Mouse (Mus musculus) lung, embryonic 14.5 days (tissue): ENCODE measurements at regions not wholly inside any gene's neighbourhood (a gene's known extent, or its start where the extent isn't known, plus 50 kb on each side); places are given as distances from the start of the nearest gene placed in this dataset.

ENCODE experiments used
- ATAC-seq: fragments of 200-750 bp; cut with Nextera tagmentation; 2 replicates; pipeline ENCODE4 v1.8.0; 2017; ENCODE audit warnings: mild to moderate bottlenecking, moderate TSS enrichment, moderate library complexity; ENCODE audit not compliant: insufficient read depth
- DNase-seq: peaks from one replicate; pipeline ENCODE4 v3.0.0-alpha.2; 2015
- H3K27ac ChIP-seq: fragments of 300-500 bp; sonication (generic); 2 replicates; pipeline ENCODE4 v1.5.1; 2014; ENCODE audit warnings: low read depth, mild to moderate bottlenecking, moderate library complexity
- H3K27me3 ChIP-seq: fragments of 300-500 bp; sonication (generic); 2 replicates; pipeline ENCODE4 v1.6.1; 2014; ENCODE audit warnings: low read length, control low read depth; ENCODE audit not compliant: insufficient read depth
- H3K36me3 ChIP-seq: fragments of 300-500 bp; sonication (generic); 2 replicates; pipeline ENCODE4 v1.6.1; 2014; ENCODE audit warnings: control low read depth; ENCODE audit not compliant: insufficient read depth
- H3K4me1 ChIP-seq: fragments of 300-500 bp; sonication (generic); 2 replicates; pipeline ENCODE4 v1.6.1; 2014; ENCODE audit warnings: antibody characterized with exemption, control low read depth; ENCODE audit not compliant: insufficient read depth
- H3K4me2 ChIP-seq: fragments of 300-500 bp; sonication (generic); 2 replicates; pipeline ENCODE4 v1.6.1; 2014; ENCODE audit warnings: mild to moderate bottlenecking
- H3K4me3 ChIP-seq: fragments of 300-500 bp; sonication (generic); 2 replicates; pipeline ENCODE4 v1.5.1; 2014; ENCODE audit warnings: low read depth, low read length
- H3K9ac ChIP-seq: fragments of 300-500 bp; sonication (generic); 2 replicates; pipeline ENCODE4 v1.6.1; 2014
- H3K9me3 ChIP-seq: fragments of 300-500 bp; sonication (generic); 2 replicates; pipeline ENCODE4 v1.6.1; 2016; ENCODE audit warnings: low read depth, low read length, control low read depth
- CTCF ChIP-seq: IDR thresholded peaks from 2 replicates; pipeline ENCODE4 v1.5.1; 2016; ENCODE audit warnings: antibody characterized with exemption, low read depth
- WGBS: fragments of 180-500 bp; shearing (Covaris S2); extraction: QIAGEN DNeasy Blood & Tissue Kit; methylation state at CpG from one replicate; pipeline ENCODE4 v1.1.7; 2014; 5-methylcytosine and 5-hydroxymethylcytosine counted together

- no peak for ATAC-seq
- no peaks in the 10 kb centered on the region for H3K27me3 ChIP-seq
- H3K4me2 ChIP-seq, result no peak overlapping the region
- no peak for TF ChIP-seq CTCF
- no peaks in the 10 kb centered on the region; the same call in 1 of the 2 replicates for H3K36me3 ChIP-seq
- H3K9ac ChIP-seq, result no peak overlapping the region
- WGBS, result 66% methylated on average over 2 of the region's 2 CpGs
- DNase-seq, result no peak
- no peak overlapping the region for H3K27ac ChIP-seq
- H3K9me3 ChIP-seq, result no peaks in the 10 kb centered on the region
- no peak overlapping the region for H3K4me3 ChIP-seq
- no peaks in the 10 kb centered on the region for H3K4me1 ChIP-seq
Measured at GRCm38 (mm10) chr15:62181454-62181910, 1258.7 kb upstream of the A1bg start.

DNA sequence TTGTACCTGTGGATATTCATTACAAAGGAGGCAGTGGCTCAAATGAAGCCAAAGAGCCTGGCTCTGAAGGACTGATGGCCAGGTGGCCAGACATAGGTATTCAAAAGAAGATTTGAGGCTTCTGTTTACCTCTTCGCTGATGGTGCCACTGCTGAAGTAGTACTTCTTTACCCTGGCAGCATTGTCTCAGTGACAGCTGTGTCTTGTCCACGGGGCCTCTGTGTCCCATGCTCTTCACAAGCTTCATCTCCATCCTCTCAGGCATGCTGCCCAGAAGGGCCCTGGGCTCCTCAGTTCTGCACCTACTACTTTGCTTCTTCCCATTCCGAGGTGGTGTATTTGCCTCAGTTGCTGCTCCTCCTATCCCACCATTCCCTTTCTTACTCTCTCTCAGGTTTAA, 1257.9 kb upstream of the A1bg start:
- Histone ChIP-seq H3K36me3 (no peaks in the 10 kb centered on the region; the same call in 1 of the 2 replicates), H3K27ac (no peak overlapping the region), H3K4me2 (no peak overlapping the region), H3K9me3 (no peaks in the 10 kb centered on the region), H3K4me3 (no peak overlapping the region), H3K27me3 (no peaks in the 10 kb centered on the region), H3K4me1 (no peaks in the 10 kb centered on the region), H3K9ac (no peak overlapping the region)
- ATAC-seq, result no peak
- no peak for TF ChIP-seq CTCF
- 77% methylated on average over 3 of the region's 3 CpGs for WGBS
- DNase-seq, result no peak

DNA sequence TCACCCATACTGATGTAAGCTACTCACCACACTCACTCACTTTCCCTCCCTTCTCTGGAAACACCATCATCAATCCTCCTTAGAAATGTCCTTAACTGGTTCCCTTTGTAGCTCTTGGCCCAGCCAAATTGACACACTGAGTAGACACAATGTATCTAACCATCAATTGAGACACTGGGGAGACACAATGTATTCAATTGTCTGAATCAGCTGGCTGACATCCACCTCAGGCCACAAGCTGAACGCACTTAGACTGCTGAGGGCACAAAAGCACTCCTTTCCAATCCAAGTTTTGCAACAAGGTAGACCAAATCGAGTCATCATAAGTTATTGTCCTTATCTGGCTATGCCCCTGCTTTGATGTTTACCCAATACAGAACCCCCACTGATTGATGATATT, 1257.0 kb upstream of the A1bg start:
- Histone ChIP-seq H3K27me3 (no peaks in the 10 kb centered on the region), H3K4me3 (no peak overlapping the region), H3K9ac (no peak overlapping the region), H3K27ac (no peak overlapping the region), H3K4me2 (no peak overlapping the region), H3K36me3 (no peaks in the 10 kb centered on the region; the same call in 1 of the 2 replicates), H3K9me3 (no peaks in the 10 kb centered on the region), H3K4me1 (no peaks in the 10 kb centered on the region)
- 72% methylated on average over 2 of the region's 2 CpGs for WGBS
- TF ChIP-seq CTCF, result no peak
- DNase-seq (no peak), ATAC-seq (no peak)

- Histone ChIP-seq H3K4me1 (no peaks in the 10 kb centered on the region), H3K9ac (no peak overlapping the region), H3K4me3 (no peak overlapping the region), H3K27ac (no peak overlapping the region), H3K4me2 (no peak overlapping the region), H3K27me3 (no peaks in the 10 kb centered on the region), H3K9me3 (no peaks in the 10 kb centered on the region), H3K36me3 (no peaks in the 10 kb centered on the region; the same call in 1 of the 2 replicates)
- no peak for ATAC-seq
- TF ChIP-seq CTCF, result no peak
- DNase-seq, result no peak
- 63% methylated on average over 6 of the region's 6 CpGs for WGBS
Measured at GRCm38 (mm10) chr15:62178568-62178967, 1255.8 kb upstream of the A1bg start.

DNA sequence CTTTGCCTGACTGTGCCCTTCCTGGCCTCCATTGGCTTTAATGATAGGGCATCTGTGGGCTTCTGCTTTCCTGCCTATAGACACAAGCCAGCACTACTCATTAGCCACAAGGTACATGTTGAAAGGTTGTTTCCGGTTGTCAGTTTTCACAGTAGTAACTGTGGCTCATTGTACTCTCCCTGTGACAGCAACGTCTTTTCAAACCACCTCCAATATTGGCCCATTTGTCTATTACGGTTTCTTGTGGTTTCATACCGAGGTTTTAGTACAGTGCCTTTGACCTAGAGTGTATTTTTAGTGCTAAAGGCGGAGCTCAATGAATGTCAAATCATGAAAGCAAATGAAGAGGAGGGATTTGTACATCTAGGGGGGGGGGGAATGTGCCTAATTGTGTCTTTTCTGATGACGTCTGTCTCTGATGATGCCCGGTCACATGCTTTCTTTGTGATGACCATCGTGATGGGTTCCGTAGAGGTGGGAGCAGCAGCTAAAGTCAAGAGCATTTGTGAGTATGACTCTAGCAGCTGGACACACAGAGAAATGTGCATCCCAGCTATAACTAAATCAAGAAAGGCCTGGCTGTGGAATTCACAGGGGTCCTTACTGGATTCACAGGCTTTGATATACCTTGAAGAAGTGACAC, 1255.1 kb upstream of the A1bg start:
- WGBS, result 87% methylated on average over 9 of the region's 9 CpGs
- ATAC-seq (no peak), DNase-seq (no peak)
- Histone ChIP-seq H3K4me1 (no peaks in the 10 kb centered on the region), H3K9ac (no peak overlapping the region), H3K9me3 (no peaks in the 10 kb centered on the region), H3K4me2 (no peak overlapping the region), H3K27ac (no peak overlapping the region), H3K36me3 (no peaks in the 10 kb centered on the region; the same call in 1 of the 2 replicates), H3K27me3 (no peaks in the 10 kb centered on the region), H3K4me3 (no peak overlapping the region)
- no peak for TF ChIP-seq CTCF

GRCm38 (mm10) chr15:62176076-62176475, 1253.3 kb upstream of the A1bg start:
- Histone ChIP-seq H3K36me3 (no peaks in the 10 kb centered on the region), H3K4me1 (no peaks in the 10 kb centered on the region), H3K4me3 (no peak overlapping the region), H3K27ac (no peak overlapping the region), H3K9ac (no peak overlapping the region), H3K27me3 (no peaks in the 10 kb centered on the region), H3K9me3 (no peaks in the 10 kb centered on the region), H3K4me2 (no peak overlapping the region)
- WGBS, result 99% methylated on average over 2 of the region's 2 CpGs
- DNase-seq (no peak), ATAC-seq (no peak)
- TF ChIP-seq CTCF, result no peak

DNA sequence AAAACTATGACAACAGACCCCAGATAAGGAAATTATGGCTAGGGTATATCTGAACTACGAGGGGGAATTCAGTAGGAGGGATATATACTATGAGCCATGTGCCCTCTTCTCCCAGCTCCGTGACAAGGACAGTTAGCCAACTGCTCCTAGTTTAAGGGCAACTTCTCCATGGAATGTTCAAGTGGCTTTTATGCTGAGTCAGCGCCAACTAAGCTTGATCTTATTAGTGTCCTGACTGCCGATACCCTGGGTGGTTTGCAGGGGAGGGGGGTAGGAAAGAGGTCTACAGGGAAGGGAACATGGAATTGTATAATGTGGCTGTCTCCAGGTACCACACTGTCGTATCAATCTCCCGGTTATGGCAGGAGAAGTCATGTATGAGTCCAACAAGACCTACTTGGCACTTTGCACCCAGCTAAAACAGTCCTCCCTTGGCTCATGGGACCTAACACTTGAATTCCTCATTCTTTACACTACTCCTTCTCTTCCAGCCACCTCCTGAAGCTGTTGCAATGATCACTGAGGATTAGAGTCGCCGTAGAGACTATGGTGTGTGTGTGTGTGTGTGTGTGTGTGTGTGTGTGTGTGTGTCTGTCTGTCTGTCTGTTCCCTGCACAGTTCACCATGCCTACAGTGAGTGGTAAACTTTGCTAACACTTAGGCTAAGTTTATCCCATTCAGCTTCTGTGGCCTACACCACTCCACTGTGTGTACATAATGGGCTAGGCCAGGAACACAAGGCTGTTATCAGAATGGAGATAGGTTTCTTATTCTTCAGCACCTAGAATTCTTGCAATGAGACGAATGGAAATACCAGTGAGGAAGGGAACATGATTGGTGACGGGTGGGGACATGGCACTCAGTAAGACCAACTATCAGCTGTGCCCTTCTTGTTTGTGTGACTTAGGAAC, 1251.1 kb upstream of the A1bg start:
- WGBS, result 84% methylated on average over 10 of the region's 10 CpGs
- Histone ChIP-seq H3K36me3 (no peaks in the 10 kb centered on the region), H3K9me3 (no peaks in the 10 kb centered on the region), H3K4me1 (no peaks in the 10 kb centered on the region), H3K4me2 (no peak overlapping the region), H3K27ac (no peak overlapping the region), H3K9ac (no peak overlapping the region), H3K27me3 (no peaks in the 10 kb centered on the region), H3K4me3 (no peak overlapping the region)
- DNase-seq (no peak), ATAC-seq (no peak)
- no peak for TF ChIP-seq CTCF
